Mouse (Mus musculus): ENCODE measurements around the gene Syt7.

The Syt7 gene

GRCm38 (mm10) chr19:10389391-10390098 lies 655 bp downstream of the Syt7 start:
- peak; percentile 16 for DNase-seq

- DNase-seq = no peak
Measured at GRCm38 (mm10) chr19:10390099-10390680, 1.3 kb downstream of the Syt7 start.

- no peak for DNase-seq
Measured at GRCm38 (mm10) chr19:10391028-10391427, 2.1 kb downstream of the Syt7 start.

- no peak for DNase-seq
Measured at GRCm38 (mm10) chr19:10391995-10392394, 3.1 kb downstream of the Syt7 start.

- DNase-seq = no peak
Measured at GRCm38 (mm10) chr19:10393471-10393870, 4.6 kb downstream of the Syt7 start.

- no peak for DNase-seq
Measured at GRCm38 (mm10) chr19:10393874-10394500, 5.1 kb downstream of the Syt7 start.

GRCm38 (mm10) chr19:10395174-10395573 lies 6.3 kb downstream of the Syt7 start:
- DNase-seq = no peak

- DNase-seq = no peak
Measured at GRCm38 (mm10) chr19:10396962-10397361, 8.1 kb downstream of the Syt7 start.

- DNase-seq = no peak
Measured at GRCm38 (mm10) chr19:10397479-10398153, 8.7 kb downstream of the Syt7 start.

- no peak for DNase-seq
Measured at GRCm38 (mm10) chr19:10398296-10398695, 9.4 kb downstream of the Syt7 start.

GRCm38 (mm10) chr19:10402771-10403494 lies 14.0 kb downstream of the Syt7 start:
- DNase-seq = peak; percentile 61

- DNase-seq = no peak
Measured at GRCm38 (mm10) chr19:10403593-10404380, 14.9 kb downstream of the Syt7 start.

GRCm38 (mm10) chr19:10404424-10404823 lies 15.5 kb downstream of the Syt7 start:
- no peak for DNase-seq

- DNase-seq = no peak
Measured at GRCm38 (mm10) chr19:10404911-10405310, 16.0 kb downstream of the Syt7 start.

GRCm38 (mm10) chr19:10413701-10414242 lies 24.9 kb downstream of the Syt7 start:
- DNase-seq = peak; percentile 19

GRCm38 (mm10) chr19:10415508-10415907 lies 26.6 kb downstream of the Syt7 start:
- no peak for DNase-seq

- no peak for DNase-seq
Measured at GRCm38 (mm10) chr19:10416889-10417288, 28.0 kb downstream of the Syt7 start.

- DNase-seq = no peak
Measured at GRCm38 (mm10) chr19:10417436-10417835, 28.5 kb downstream of the Syt7 start.

GRCm38 (mm10) chr19:10421986-10422976 lies 33.4 kb downstream of the Syt7 start:
- no peak for DNase-seq

- no peak for DNase-seq
Measured at GRCm38 (mm10) chr19:10424751-10425150, 35.9 kb downstream of the Syt7 start.

Data from thymus, postnatal 14 days (tissue).